Mouse (Mus musculus) c-Kit-negative CD71-positive TER-119-positive erythroid progenitor cells, embryonic 14.5 days (primary cell): ENCODE measurements around the gene 4931422A03Rik.
"Not testable (repeated sequence)": the region's sequence is repeated elsewhere in the genome, so short reads cannot be mapped to it uniquely, and the experiment has no call there.

ENCODE experiments used
- DNase-seq: peaks from one replicate; pipeline ENCODE4 v3.0.0-alpha.2; 2013; ENCODE audit warnings: low read depth, low spot score

Gene 4931422A03Rik

GRCm38 (mm10) chr2:104028139-104028723 lies at the start of gene 4931422A03Rik:
Gene 4931422A03Rik, minus strand, starts transcription at chr2:104028361.
- DNase-seq: peak; percentile 34

- DNase-seq: peak; percentile 63
Observed at GRCm38 (mm10) chr2:104069704-104070185, 41.6 kb upstream of the 4931422A03Rik start, which contains the start of gene Cd59b. Gene Cd59b, plus strand, starts transcription at chr2:104069849.

- not testable (repeated sequence) for DNase-seq
Observed at GRCm38 (mm10) chr2:104068450-104068849, 40.3 kb upstream of the 4931422A03Rik start, which contains the start of gene Gm10799. Gene Gm10799, minus strand, starts transcription at chr2:104068550.

GRCm38 (mm10) chr2:104065526-104065925 lies 37.4 kb upstream of the 4931422A03Rik start, which contains the start of gene Gm10912:
Gene Gm10912, plus strand, starts transcription at chr2:104065826.
- not testable (repeated sequence) for DNase-seq

- no peak for DNase-seq
Observed at GRCm38 (mm10) chr2:104064152-104064551, 36.0 kb upstream of the 4931422A03Rik start.

- no peak for DNase-seq
Observed at GRCm38 (mm10) chr2:104062665-104063064, 34.5 kb upstream of the 4931422A03Rik start.

- DNase-seq: no peak
Observed at GRCm38 (mm10) chr2:104060996-104061395, 32.8 kb upstream of the 4931422A03Rik start.

DNA sequence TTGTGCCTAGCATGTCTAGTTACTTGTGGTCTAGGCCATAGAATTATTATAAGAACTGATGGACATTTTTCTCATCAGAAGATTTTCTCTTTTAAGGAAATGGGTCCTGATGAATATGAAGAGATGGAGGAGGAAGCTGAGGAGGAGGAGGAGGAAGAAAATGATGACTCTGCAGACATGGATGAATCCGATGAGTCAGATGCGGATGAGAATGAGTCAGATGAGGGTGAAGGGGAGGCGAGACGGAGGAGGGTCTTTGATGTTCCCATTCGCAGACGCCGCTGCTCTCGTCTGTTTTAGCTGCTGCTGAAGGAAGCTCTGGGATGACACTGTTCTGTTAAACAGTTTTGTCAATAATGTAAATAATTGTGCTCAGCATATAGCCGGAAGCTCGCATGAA lies 31.6 kb upstream of the 4931422A03Rik start:
- DNase-seq: no peak

GRCm38 (mm10) chr2:104058954-104059353 lies 30.8 kb upstream of the 4931422A03Rik start:
- no peak for DNase-seq

- DNase-seq: no peak
Observed at GRCm38 (mm10) chr2:104058381-104058780, 30.2 kb upstream of the 4931422A03Rik start.

DNA sequence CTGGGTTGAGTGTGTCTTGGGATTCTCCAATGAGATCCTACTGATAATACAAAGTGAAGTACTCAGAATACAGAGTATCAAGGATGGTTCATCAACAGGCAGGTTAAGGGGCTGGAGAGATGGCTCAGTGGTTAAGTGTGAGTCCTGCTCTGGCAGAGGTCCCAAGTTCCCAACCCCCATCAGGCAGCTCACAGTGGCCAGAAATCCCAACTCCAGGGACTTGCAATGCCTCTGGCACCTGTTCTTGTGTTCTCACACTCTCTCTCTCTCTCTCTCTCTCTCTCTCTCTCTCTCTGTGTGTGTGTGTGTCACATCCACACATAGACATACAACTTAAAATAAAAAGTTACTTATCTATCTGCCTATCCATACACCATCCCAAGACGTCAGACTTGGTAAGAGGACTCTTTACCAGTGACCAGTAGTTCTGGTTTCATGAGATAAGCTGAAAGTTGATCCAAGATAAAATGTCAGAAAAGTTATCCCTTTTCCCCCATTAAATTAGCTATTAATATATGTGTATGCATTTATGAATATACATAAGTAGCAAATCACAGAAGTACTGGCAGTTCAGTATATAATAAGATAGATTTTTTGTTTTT lies 16.4 kb upstream of the 4931422A03Rik start:
- DNase-seq: no peak

- no peak for DNase-seq
Observed at GRCm38 (mm10) chr2:104043624-104044478, 15.7 kb upstream of the 4931422A03Rik start.

GRCm38 (mm10) chr2:104042766-104043165 lies 14.6 kb upstream of the 4931422A03Rik start:
- DNase-seq: no peak

DNA sequence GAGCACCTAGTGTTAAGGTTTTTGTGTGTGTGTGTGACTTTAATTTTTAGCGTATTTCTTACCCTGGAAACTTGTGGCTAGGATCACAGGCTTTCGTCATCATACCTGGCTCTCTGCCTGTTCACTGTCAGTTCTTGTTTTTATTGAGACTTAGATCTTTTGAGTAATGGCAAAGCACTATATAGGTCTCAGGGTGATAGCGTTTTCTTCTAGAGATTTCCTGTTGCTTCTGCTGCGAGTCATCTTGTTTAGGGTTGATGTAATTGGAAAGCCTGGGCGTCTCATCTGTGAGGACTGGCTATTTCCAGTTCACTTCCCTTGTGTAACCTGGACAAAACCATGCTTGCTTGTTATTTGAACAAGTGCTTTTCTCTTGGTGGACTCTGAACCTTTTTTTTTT lies 13.5 kb upstream of the 4931422A03Rik start:
- DNase-seq: no peak

GRCm38 (mm10) chr2:104038236-104038635 lies 10.1 kb upstream of the 4931422A03Rik start:
- no peak for DNase-seq

- no peak for DNase-seq
Observed at GRCm38 (mm10) chr2:104036316-104036715, 8.2 kb upstream of the 4931422A03Rik start.

DNA sequence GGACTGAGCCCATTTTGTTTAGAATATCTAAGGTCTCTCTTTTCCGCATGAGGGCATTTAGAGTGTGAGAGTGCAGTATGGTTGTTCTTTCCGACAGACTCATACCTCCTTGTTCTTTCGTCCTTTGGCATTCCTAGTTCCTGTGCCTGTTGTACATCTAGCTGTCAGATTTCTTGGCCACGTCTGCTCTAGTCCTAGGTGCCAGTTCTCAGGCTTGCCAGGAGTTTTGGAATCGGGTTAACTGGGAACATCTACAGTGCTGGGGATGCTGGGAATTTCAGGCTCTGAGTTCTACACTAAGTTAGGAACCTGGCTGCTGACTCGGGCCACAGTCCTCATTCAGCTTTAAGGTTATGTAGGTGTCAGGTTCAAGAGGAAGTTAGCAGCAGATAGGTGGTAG lies 7.4 kb upstream of the 4931422A03Rik start:
- no peak for DNase-seq

GRCm38 (mm10) chr2:104034832-104035472 lies 6.8 kb upstream of the 4931422A03Rik start:
- DNase-seq: peak; percentile 79

DNA sequence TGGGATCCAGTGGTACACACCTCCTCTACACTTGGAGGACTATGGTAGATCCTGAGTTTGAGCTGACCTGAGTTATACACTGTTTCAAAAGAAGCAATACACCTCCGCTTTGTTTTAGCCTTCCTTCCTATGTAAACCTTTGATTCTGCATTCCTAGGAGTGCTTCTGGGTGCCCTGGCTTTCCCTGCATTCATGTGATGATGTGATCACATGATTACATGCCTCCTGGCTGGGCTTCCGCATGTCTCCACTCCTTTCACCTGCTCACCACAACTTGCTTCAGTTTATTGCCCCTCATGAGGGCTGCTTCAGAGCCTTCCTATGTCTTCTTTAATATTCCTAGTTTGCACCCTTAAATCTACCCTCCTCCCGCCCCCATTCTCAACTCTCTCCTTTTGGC lies 3.9 kb upstream of the 4931422A03Rik start:
- DNase-seq: no peak

- no peak for DNase-seq
Observed at GRCm38 (mm10) chr2:104030381-104030780, 2.2 kb upstream of the 4931422A03Rik start.

GRCm38 (mm10) chr2:104029074-104029473 lies 913 bp upstream of the 4931422A03Rik start:
- peak; percentile 27 for DNase-seq
